Mouse (Mus musculus) embryonic facial prominence, embryonic 15.5 days (tissue): ENCODE measurements at regions not wholly inside any gene's neighbourhood (a gene's known extent, or its start where the extent isn't known, plus 50 kb on each side); places are given as distances from the start of the nearest gene placed in this dataset.
"Not testable (repeated sequence)": the region's sequence is repeated elsewhere in the genome, so short reads cannot be mapped to it uniquely, and the experiment has no call there.

Experiments used
- ATAC-seq: fragments of 200-750 bp; cut with Nextera tagmentation; 2 replicates; pipeline ENCODE4 v1.8.0; 2017; ENCODE audit warnings: low read depth, moderate TSS enrichment; ENCODE audit not compliant: insufficient number of reproducible peaks, low FRiP score, low TSS enrichment
- H3K27ac ChIP-seq: fragments of 300-500 bp; sonication (generic); replicated peaks from 2 replicates; pipeline ENCODE4 v1.5.1; 2015; ENCODE audit warnings: mild to moderate bottlenecking, inconsistent platforms
- H3K27me3 ChIP-seq: fragments of 300-500 bp; sonication (generic); 2 replicates; pipeline ENCODE4 v1.6.1; 2015; ENCODE audit warnings: inconsistent platforms
- H3K36me3 ChIP-seq: fragments of 300-500 bp; sonication (generic); 2 replicates; pipeline ENCODE4 v1.6.1; 2015; ENCODE audit warnings: mild to moderate bottlenecking, inconsistent platforms
- H3K4me1 ChIP-seq: fragments of 300-500 bp; sonication (generic); 2 replicates; pipeline ENCODE4 v1.6.1; 2015; ENCODE audit warnings: inconsistent platforms
- H3K4me2 ChIP-seq: fragments of 300-500 bp; sonication (generic); replicated peaks from 2 replicates; pipeline ENCODE4 v1.6.1; 2015; ENCODE audit warnings: mild to moderate bottlenecking, inconsistent platforms
- H3K4me3 ChIP-seq: fragments of 300-500 bp; sonication (generic); replicated peaks from 2 replicates; pipeline ENCODE4 v1.5.1; 2015; ENCODE audit warnings: mild to moderate bottlenecking, inconsistent platforms
- H3K9ac ChIP-seq: fragments of 300-500 bp; sonication (generic); 2 replicates; pipeline ENCODE4 v1.6.1; 2015; ENCODE audit warnings: inconsistent platforms
- H3K9me3 ChIP-seq: fragments of 300-500 bp; sonication (generic); replicated peaks from 2 replicates; pipeline ENCODE4 v1.6.1; 2016; ENCODE audit warnings: inconsistent platforms
- WGBS: fragments of 180-500 bp; shearing (Covaris S2); methylation state at CpG from one replicate; pipeline ENCODE4 v1.1.7; 2015; 5-methylcytosine and 5-hydroxymethylcytosine counted together

- Histone ChIP-seq H3K27me3 (no peaks in the 10 kb centered on the region), H3K4me2 (no peak overlapping the region), H3K4me1 (peaks cover 18% of the 10 kb centered on the region), H3K9me3 (no peaks in the 10 kb centered on the region), H3K4me3 (no peak overlapping the region), H3K9ac (no peak overlapping the region), H3K36me3 (no peaks in the 10 kb centered on the region), H3K27ac (no peak overlapping the region)
- no peak for ATAC-seq
- WGBS, result 27% methylated on average over 4 of the region's 4 CpGs
Observed at GRCm38 (mm10) chr2:92805761-92806160, 109.1 kb upstream of the Syt13 start.

- H3K4me2 ChIP-seq, result no peak overlapping the region
- ATAC-seq, result no peak
Observed at GRCm38 (mm10) chr2:92806481-92807195, 108.3 kb upstream of the Syt13 start.

GRCm38 (mm10) chr2:92807404-92807803, 107.5 kb upstream of the Syt13 start:
- 11% methylated on average over 8 of the region's 8 CpGs for WGBS
- Histone ChIP-seq H3K9ac (no peak overlapping the region), H3K9me3 (no peaks in the 10 kb centered on the region), H3K4me3 (no peak overlapping the region), H3K4me2 (no peak overlapping the region), H3K4me1 (peaks cover 18% of the 10 kb centered on the region), H3K36me3 (no peaks in the 10 kb centered on the region), H3K27ac (no peak overlapping the region), H3K27me3 (no peaks in the 10 kb centered on the region)
- ATAC-seq, result no peak

More at GRCm38 (mm10) chr2:92806481-92807195, 108.3 kb upstream of the Syt13 start:
- no peak overlapping the region for H3K4me3 ChIP-seq
- no peaks in the 10 kb centered on the region for H3K36me3 ChIP-seq
- no peaks in the 10 kb centered on the region for H3K9me3 ChIP-seq
- H3K9ac ChIP-seq, result no peak overlapping the region
- WGBS, result 12% methylated on average over 7 of the region's 7 CpGs
- H3K4me1 ChIP-seq, result peaks cover 18% of the 10 kb centered on the region
- no peaks in the 10 kb centered on the region for H3K27me3 ChIP-seq
- 0 out of 2 replicates have a peak overlapping the region, but pooled peaks have one; percentile 22 for H3K27ac ChIP-seq

- H3K36me3 ChIP-seq, result no peaks in the 10 kb centered on the region
- no peak overlapping the region for H3K4me2 ChIP-seq
- no peak overlapping the region for H3K27ac ChIP-seq
- no peaks in the 10 kb centered on the region for H3K9me3 ChIP-seq
- peaks cover 18% of the 10 kb centered on the region for H3K4me1 ChIP-seq
- H3K27me3 ChIP-seq, result no peaks in the 10 kb centered on the region
- no peak overlapping the region for H3K9ac ChIP-seq
- WGBS, result 73% methylated on average over 4 of the region's 4 CpGs
- no peak for ATAC-seq
- no peak overlapping the region for H3K4me3 ChIP-seq
Observed at GRCm38 (mm10) chr2:92808121-92808520, 106.8 kb upstream of the Syt13 start.

- no peaks in the 10 kb centered on the region for H3K9me3 ChIP-seq
- H3K4me2 ChIP-seq, result no peak overlapping the region
- peaks cover 18% of the 10 kb centered on the region for H3K4me1 ChIP-seq
- H3K27ac ChIP-seq, result no peak overlapping the region
- ATAC-seq, result no peak
- no peaks in the 10 kb centered on the region for H3K36me3 ChIP-seq
- 17% methylated on average over 3 of the region's 3 CpGs for WGBS
- no peaks in the 10 kb centered on the region for H3K27me3 ChIP-seq
- H3K4me3 ChIP-seq, result no peak overlapping the region
- no peak overlapping the region for H3K9ac ChIP-seq
Observed at GRCm38 (mm10) chr2:92809226-92809625, 105.7 kb upstream of the Syt13 start.

- Histone ChIP-seq H3K4me3 (no peak overlapping the region), H3K27ac (no peak overlapping the region), H3K9me3 (no peaks in the 10 kb centered on the region), H3K27me3 (no peaks in the 10 kb centered on the region), H3K4me2 (no peak overlapping the region), H3K4me1 (peaks cover 18% of the 10 kb centered on the region), H3K36me3 (no peaks in the 10 kb centered on the region), H3K9ac (no peak overlapping the region)
- no peak for ATAC-seq
- WGBS, result 64% methylated on average over 4 of the region's 4 CpGs
Observed at GRCm38 (mm10) chr2:92809681-92810323, 105.1 kb upstream of the Syt13 start.

- not testable (repeated sequence) for H3K9me3 ChIP-seq, H3K36me3 ChIP-seq, H3K4me3 ChIP-seq, H3K27me3 ChIP-seq, H3K9ac ChIP-seq, H3K4me2 ChIP-seq, H3K27ac ChIP-seq, ATAC-seq
- 9% methylated on average over 6 of the region's 6 CpGs for WGBS
- H3K4me1 ChIP-seq, result peaks cover 13% of the 10 kb centered on the region
Observed at GRCm38 (mm10) chr2:92810956-92811355, 103.9 kb upstream of the Syt13 start.

GRCm38 (mm10) chr2:92813028-92813427, 101.9 kb upstream of the Syt13 start:
- no peak overlapping the region for H3K9ac ChIP-seq
- no peaks in the 10 kb centered on the region for H3K9me3 ChIP-seq
- no peaks in the 10 kb centered on the region for H3K27me3 ChIP-seq
- no peak overlapping the region for H3K4me3 ChIP-seq
- no peak overlapping the region for H3K27ac ChIP-seq
- WGBS, result 67% methylated on average over 11 of the region's 11 CpGs
- H3K4me1 ChIP-seq, result no peaks in the 10 kb centered on the region
- ATAC-seq, result no peak
- no peak overlapping the region for H3K4me2 ChIP-seq
- H3K36me3 ChIP-seq, result no peaks in the 10 kb centered on the region

- WGBS, result 71% methylated on average over 6 of the region's 6 CpGs
- no peak for ATAC-seq
- H3K4me3 ChIP-seq, result no peak overlapping the region
Observed at GRCm38 (mm10) chr2:92819586-92819985, 95.3 kb upstream of the Syt13 start.

GRCm38 (mm10) chr2:92824325-92824724, 90.6 kb upstream of the Syt13 start:
- H3K27me3 ChIP-seq, result no peaks in the 10 kb centered on the region
- WGBS, result 82% methylated on average over 1 of the region's 1 CpGs
- no peak overlapping the region for H3K27ac ChIP-seq
- no peaks in the 10 kb centered on the region for H3K36me3 ChIP-seq
- no peaks in the 10 kb centered on the region for H3K9me3 ChIP-seq
- H3K4me1 ChIP-seq, result peaks cover 14% of the 10 kb centered on the region
- H3K9ac ChIP-seq, result no peak overlapping the region
- ATAC-seq, result no peak
- H3K4me2 ChIP-seq, result no peak overlapping the region
- H3K4me3 ChIP-seq, result no peak overlapping the region

More at GRCm38 (mm10) chr2:92819586-92819985, 95.3 kb upstream of the Syt13 start:
- Histone ChIP-seq H3K4me2 (no peak overlapping the region), H3K9me3 (no peaks in the 10 kb centered on the region), H3K36me3 (no peaks in the 10 kb centered on the region), H3K27me3 (no peaks in the 10 kb centered on the region), H3K27ac (no peak overlapping the region), H3K4me1 (peaks cover 6% of the 10 kb centered on the region), H3K9ac (no peak overlapping the region)

GRCm38 (mm10) chr2:92825395-92825794, 89.5 kb upstream of the Syt13 start:
- Histone ChIP-seq H3K27ac (no peak overlapping the region), H3K9me3 (no peaks in the 10 kb centered on the region), H3K4me3 (no peak overlapping the region), H3K4me2 (no peak overlapping the region), H3K27me3 (no peaks in the 10 kb centered on the region), H3K4me1 (peaks cover 14% of the 10 kb centered on the region), H3K9ac (no peak overlapping the region), H3K36me3 (no peaks in the 10 kb centered on the region)
- no peak for ATAC-seq
- 7% methylated on average over 6 of the region's 6 CpGs for WGBS

GRCm38 (mm10) chr2:92830134-92830533, 84.8 kb upstream of the Syt13 start:
- no peak overlapping the region for H3K4me2 ChIP-seq
- no peaks in the 10 kb centered on the region for H3K27me3 ChIP-seq
- no peaks in the 10 kb centered on the region for H3K9me3 ChIP-seq
- peaks cover 10% of the 10 kb centered on the region for H3K4me1 ChIP-seq
- 78% methylated on average over 2 of the region's 2 CpGs for WGBS
- H3K27ac ChIP-seq, result no peak overlapping the region
- ATAC-seq, result no peak
- no peak overlapping the region for H3K4me3 ChIP-seq
- no peak overlapping the region for H3K9ac ChIP-seq
- no peaks in the 10 kb centered on the region for H3K36me3 ChIP-seq
